Mouse (Mus musculus): ENCODE results near the gene Chst1.

Gene Chst1

GRCm38 (mm10) chr2:92609704-92610379, 10.3 kb downstream of the Chst1 start:
- DNase-seq (ENCODE audit: low spot score in 2 of 2) = no peak

DNA sequence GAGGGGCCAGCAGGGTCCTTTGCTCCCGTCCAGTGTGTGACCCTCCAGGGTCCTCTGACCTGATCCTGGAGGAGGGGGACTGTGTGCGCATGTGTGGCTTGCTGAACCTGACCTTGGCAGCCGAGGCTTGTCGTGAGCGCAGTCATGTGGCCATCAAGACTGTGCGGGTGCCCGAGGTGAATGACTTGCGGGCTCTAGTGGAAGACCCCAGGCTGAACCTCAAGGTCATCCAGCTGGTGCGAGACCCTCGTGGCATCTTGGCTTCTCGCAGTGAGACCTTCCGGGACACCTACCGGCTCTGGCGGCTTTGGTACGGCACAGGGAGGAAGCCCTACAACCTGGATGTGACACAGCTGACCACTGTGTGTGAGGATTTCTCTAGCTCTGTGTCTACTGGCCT, 14.1 kb downstream of the Chst1 start:
- no peak for DNase-seq (ENCODE audit: low spot score in 2 of 2)

- DNase-seq (ENCODE audit: low spot score in 2 of 2) = no peak
Measured at GRCm38 (mm10) chr2:92614106-92614505, 14.6 kb downstream of the Chst1 start.

GRCm38 (mm10) chr2:92617077-92617756, 17.7 kb downstream of the Chst1 start:
- DNase-seq (ENCODE audit: low spot score in 2 of 2) = no peak

GRCm38 (mm10) chr2:92618016-92618415, 18.5 kb downstream of the Chst1 start:
- no peak for DNase-seq (ENCODE audit: low spot score in 2 of 2)

DNA sequence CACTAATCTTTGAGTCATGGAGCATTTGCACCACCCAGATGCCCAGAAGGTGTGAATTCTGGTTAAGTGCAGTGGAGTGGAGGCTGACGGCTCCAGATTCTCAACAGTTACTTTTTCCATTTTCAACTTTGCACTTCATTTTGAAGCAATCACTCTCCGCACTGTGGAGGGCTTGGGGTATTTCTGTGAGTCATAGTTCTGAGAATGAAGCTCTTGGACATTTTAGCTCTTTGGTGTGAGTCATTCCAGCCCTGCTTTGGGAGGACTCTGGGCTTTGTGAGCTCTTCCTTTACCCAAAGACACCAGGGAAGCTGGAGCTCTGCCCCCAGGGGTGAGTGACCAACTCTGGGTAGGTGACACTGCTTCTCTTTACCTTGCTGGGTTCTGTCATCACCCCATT, 28.1 kb downstream of the Chst1 start:
- no peak for DNase-seq (ENCODE audit: low spot score in 2 of 2)

DNA sequence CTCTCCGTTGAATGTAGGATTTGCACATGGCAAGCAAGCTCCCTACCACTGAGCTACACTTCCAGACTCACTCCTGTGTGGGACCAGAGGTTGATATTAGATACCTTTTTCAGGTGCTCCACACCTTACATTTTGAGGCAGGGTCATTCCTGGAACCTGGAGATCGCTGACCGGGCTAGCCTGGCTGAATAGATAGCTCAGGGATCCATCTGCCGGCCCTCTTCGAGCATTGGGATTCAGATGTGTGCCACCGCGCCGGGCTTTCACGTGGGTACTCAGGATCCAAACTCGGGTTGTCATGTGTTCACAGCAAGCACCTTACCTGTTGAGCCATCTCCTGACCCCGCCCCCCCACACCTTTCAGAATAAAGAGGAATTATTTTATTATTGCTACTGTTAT, 31.3 kb downstream of the Chst1 start:
- DNase-seq (ENCODE audit: low spot score in 2 of 2) = no peak

- no peak for DNase-seq (ENCODE audit: low spot score in 2 of 2)
Measured at GRCm38 (mm10) chr2:92632027-92632426, 32.5 kb downstream of the Chst1 start.

DNA sequence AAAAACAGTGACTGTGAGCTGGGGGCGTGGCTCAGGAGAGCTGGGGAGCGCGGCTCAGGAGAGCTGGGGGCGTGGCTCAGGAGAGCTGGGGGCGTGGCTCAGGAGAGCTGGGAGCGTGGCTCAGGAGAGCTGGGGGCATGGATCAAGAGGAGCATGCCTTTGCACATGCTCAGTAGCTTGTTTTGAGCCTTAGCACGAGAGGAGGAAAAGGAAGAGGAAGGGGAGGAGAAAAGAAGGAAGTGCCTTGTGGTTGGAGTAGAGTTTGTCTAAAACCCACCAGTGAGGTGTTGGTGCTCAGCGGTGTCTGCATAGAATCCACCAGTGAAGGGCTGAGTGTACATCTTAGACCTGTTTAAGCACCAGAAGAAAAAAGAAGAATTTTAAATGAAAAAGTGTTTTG, 41.0 kb downstream of the Chst1 start:
- no peak for DNase-seq (ENCODE audit: low spot score in 2 of 2)

DNA sequence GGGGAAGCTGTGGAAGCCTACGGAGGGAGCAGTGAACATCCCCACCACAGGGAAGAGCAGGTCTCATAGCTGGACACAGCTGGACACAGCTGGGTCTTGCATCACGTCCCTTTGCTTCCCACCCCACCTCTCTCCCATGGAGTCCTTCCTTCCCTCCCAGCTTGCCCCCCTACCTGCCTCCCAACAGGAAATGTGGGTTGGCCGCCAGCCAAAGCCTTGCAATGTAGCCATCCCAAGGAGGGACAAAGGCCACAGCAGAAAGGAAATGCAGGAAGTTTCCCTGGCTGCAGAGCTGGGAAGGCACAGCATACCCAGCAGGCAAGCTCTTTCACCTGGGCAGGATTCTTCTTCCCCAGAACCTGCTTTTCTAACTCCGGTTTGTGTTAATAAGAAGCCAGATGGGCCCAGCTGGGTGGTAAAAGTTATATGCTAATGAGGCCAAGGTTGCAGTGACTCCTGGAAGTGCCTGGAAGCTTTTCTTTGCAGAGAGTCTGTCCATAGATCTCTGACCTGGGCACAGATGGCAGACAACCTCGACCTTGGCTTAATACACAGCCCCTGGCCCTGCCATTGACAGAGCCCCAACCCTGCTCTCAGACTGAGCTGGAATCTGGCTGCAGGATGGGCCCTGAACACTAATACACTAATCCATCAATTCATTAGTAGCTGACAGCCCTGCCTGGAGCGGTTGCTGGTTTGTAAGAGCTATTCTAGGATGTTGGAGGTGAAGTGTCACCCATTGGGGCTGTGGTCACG, 46.0 kb downstream of the Chst1 start:
- DNase-seq (ENCODE audit: low spot score in 2 of 2) = no peak

DNA sequence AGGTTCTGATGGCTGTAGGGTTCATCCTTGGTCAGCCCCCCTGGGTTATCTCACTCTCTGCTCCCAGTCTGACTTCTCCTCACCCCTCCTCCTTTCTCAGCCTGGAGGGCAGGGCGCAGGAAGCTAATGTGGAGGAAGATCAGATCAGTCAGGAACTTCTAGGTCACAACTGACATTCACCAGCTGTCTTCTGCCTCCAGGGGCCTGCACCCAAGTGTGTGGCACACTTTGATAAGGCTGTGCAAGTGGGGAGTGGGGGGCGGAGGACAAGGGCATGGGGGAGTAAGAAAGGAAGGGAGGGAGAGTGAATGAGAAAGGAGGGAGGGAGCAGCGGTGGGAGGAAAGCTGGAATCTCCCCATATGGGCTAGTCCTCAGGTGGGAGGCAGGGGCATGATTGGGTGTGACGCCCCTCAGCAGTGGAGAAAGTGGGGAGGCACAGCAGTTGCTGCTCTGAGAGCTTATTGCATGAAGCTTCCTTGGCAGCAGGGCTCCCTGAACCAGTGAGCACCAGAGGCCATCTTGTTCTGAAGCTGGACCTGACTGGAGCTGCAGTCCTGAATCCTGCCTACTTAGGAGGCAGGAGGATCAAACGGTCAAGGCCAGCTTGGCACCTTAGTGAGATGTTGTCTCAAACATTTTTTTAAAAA, 49.8 kb downstream of the Chst1 start:
- no peak for DNase-seq (ENCODE audit: low spot score in 2 of 2)

DNA sequence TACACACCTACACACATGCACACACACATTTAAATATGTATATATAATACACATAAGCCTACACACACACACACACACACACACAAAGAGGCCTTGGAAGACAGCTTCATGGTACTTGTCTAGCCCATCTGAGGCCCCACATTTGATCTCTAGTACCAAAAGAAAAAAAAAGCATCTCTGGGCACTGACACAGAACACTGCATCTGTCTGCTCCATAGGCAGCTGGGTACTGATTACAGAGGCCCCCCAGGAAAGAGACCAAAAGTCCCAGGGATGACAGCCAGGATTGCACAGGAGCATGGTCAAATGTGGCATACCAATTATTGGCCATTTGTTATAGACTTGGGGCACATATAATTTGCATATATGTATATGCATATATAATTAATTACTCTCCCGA, 50.9 kb downstream of the Chst1 start:
- DNase-seq (ENCODE audit: low spot score in 2 of 2) = no peak

DNA sequence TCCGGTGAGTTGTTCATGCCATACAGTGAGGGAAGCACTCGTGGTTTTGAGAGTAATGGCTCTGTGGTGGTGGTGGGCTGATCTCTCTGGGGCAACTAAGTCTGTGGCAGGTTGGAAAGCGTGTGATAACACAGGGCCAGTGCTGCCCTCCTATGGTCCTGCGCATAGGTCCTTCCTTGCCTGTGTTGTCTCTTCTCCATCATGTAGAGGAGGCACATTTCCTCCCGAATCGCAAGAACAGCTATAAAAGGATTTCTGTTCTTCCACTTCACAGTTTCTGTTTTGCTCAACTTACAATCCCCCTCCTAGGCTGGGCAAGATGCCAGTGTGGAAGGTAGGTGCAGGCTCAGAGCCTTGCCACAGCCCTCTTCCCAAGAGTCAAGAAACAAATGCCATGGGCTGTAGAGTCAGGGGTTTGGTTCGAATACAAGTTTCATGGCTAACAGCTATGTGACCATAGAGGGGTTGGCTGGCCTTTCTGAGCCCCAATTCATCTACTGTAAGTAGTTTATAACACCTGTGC, 51.8 kb downstream of the Chst1 start:
- DNase-seq (ENCODE audit: low spot score in 2 of 2) = no peak

- no peak for DNase-seq (ENCODE audit: low spot score in 2 of 2)
Measured at GRCm38 (mm10) chr2:92657189-92657588, 57.7 kb downstream of the Chst1 start.

DNA sequence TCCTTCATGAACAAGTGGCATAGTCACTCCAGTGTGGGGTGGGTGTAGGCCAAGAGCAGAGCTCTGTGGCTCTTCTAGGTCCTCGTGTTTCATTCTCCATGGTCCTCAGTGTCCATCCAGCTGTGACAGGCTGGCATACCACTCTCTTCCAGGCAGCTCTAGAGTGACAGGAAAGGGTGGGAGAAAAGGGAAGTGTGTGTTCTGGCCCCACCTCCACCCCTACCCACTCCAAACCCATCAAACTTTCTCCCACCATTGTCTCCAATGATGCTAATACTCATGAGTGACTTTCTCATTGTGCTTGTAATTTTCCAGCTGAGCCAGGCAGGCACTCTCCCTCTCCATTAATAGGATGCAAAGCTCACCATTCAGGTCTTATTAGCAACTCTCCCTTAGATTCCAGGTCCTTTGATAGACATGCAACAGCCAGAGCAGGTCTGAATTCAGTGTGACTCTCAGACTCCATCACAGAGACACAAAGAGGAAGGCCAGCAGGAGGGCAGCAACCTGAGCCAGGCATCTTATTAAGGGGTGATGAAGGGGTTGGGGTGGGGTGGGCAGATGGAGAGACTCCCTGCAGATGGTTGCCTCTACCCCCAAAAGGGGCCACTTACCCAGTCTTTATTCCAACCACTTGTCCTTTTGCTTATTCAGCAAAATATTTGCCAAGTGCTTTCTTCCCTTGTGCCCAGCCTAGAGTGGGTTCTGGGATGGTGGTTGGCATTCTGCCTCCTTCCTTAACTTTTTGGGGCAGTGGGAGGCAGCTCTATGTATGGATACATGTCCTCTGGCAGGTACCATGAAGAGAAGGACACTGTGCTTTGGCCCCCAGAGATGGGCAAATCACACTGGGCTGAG, 59.0 kb downstream of the Chst1 start:
- no peak for DNase-seq (ENCODE audit: low spot score in 2 of 2)

GRCm38 (mm10) chr2:92659491-92660035, 60.1 kb downstream of the Chst1 start:
- no peak for DNase-seq (ENCODE audit: low spot score in 2 of 2)

DNA sequence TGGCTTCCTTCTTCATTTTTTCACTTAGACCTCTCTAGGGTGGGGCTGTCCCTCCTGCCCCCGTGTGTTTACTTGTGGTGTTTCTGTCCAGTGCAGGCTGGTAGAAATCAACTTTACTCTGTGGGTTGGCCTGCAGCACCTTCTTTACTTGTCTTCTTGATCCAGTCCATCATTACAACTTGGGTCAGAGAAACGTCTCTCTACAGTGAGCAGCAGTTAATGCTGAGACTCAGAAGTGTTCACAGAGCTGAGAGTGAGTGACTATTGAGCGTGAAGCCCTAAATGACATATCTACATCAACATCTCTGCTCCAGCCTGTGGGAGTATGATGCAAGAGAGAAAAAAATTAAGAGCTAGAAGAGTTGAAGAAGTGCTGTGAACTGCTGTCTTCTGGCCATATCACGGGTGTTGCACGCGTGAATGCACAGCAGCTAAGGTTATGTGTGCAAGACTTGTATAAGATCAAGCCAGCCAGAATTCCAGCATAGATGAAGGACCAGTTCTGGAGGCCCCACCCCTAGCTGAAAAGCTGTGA, 63.1 kb downstream of the Chst1 start:
- DNase-seq (ENCODE audit: low spot score in 2 of 2) = no peak
